Mouse (Mus musculus): ENCODE measurements around the gene Tiam1. TPM values are rescaled to one million over a fixed set of nuclear protein-coding genes. Genes with fewer than 3 reads are reported as not detected.

Gene Tiam1
- total and polyA plus RNA-seq, 3 experiments, result 1.8 to 5.3 (median 2.9) TPM

DNA sequence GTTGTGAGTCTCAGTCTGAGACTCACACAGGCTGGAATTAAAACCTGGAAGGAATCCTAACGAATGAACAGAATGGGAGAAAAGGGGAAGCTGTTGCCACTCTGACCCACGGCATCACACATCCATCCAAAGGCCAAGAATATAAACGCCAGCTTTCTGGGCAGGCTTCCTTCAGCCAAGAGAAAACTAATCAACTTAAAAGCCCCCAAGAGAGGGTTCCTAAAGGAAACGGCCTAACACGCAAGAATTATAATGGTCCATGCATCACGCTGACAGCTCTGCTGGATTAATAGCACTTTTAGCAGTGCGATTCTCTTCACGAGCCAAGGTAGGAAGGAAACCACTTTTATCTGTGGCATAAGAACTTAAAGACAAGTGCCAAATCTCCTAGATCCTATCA, 242.9 kb downstream of the Tiam1 start:
- H3K9me3 ChIP-seq (replicated peaks), result peaks cover 49% of the 10 kb centered on the region
- peaks cover 2% of the 10 kb centered on the region for H3K36me3 ChIP-seq (replicated peaks)
- no peaks in the 10 kb centered on the region for H3K27me3 ChIP-seq (ENCODE audit: insufficient read depth, low read length)
- H3K4me1 ChIP-seq (ENCODE audit: insufficient read depth, low read depth, low read length), result no peaks in the 10 kb centered on the region
- DNase-seq (ENCODE audit: low spot score) (no peak), ATAC-seq (ENCODE audit: extremely low read depth, insufficient number of reproducible peaks, low FRiP score, poor library complexity, severe bottlenecking) (no peak)
- no peak overlapping the region for H3K4me3 ChIP-seq (ENCODE audit: low read depth, low read length)
- no peak for TF ChIP-seq GATA2 (IDR thresholded peaks at IDR 0.05; ENCODE audit: borderline replicate concordance, low read depth, low read length)
- no peak for TF ChIP-seq GATA1 (IDR thresholded peaks at IDR 0.05; ENCODE audit: borderline replicate concordance, low read length)
- no peak for TF ChIP-seq CTCF (IDR thresholded peaks at IDR 0.05; ENCODE audit: low read depth, low read length)
- no peak for TF ChIP-seq POLR2AphosphoS5 (IDR thresholded peaks at IDR 0.05; ENCODE audit: insufficient replicate concordance, low read depth, low read length)
- no peak for TF ChIP-seq TAL1 (conservative IDR thresholded peaks at IDR 0.05; ENCODE audit: low read depth, low read length)

DNA sequence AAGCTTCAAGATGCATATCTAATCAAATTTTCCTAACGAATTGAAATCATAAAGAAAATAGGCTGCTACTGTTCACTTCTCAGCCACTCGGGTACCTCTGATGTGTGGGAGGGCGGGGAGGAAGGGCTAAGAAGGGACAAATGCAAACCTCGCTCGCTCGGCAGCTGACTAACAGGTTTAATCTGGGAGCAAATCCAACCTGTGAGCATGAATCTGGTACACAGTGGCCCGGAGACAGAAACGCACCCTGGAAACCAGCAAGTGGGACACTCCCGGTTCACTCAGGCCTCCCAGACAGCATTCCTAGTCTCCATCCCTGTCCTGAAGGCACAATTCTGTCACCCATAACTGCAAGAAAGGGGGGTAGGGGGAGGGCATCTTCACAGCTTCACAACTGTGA, 244.4 kb downstream of the Tiam1 start:
- peaks cover 2% of the 10 kb centered on the region for H3K36me3 ChIP-seq (replicated peaks)
- no peak overlapping the region for H3K4me3 ChIP-seq (ENCODE audit: low read depth, low read length)
- H3K4me1 ChIP-seq (ENCODE audit: insufficient read depth, low read depth, low read length), result no peaks in the 10 kb centered on the region
- H3K9me3 ChIP-seq (replicated peaks), result peaks cover 56% of the 10 kb centered on the region
- no peak for DNase-seq (ENCODE audit: low spot score)
- H3K27me3 ChIP-seq (ENCODE audit: insufficient read depth, low read length), result no peaks in the 10 kb centered on the region
- TF ChIP-seq CTCF (IDR thresholded peaks at IDR 0.05; ENCODE audit: low read depth, low read length), result no peak
- TF ChIP-seq TAL1 (conservative IDR thresholded peaks at IDR 0.05; ENCODE audit: low read depth, low read length), result no peak
- no peak for ATAC-seq (ENCODE audit: extremely low read depth, insufficient number of reproducible peaks, low FRiP score, poor library complexity, severe bottlenecking)

DNA sequence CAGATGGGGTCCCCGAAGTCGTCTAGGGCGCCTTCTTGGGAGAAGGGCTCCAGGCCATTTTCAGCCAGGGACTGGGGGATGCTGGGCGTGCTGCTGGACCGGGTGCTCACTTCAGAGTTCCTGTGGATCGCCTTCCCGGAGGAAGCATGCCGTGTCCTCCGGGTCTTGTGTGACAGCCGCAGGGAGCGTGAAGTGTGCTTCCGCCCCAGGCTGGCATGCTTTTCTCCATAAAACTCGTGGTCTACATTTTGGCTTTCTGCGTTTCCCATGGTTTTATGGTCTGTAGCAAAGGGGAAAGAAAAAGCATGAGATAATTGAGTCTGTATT, 245.3 kb downstream of the Tiam1 start:
- Histone ChIP-seq H3K36me3 (replicated peaks) (peaks cover 2% of the 10 kb centered on the region), H3K27me3 (ENCODE audit: insufficient read depth, low read length) (no peaks in the 10 kb centered on the region), H3K9me3 (replicated peaks) (peaks cover 59% of the 10 kb centered on the region), H3K4me3 (ENCODE audit: low read depth, low read length) (no peak overlapping the region; the same call in 1 of the 2 replicates), H3K4me1 (ENCODE audit: insufficient read depth, low read depth, low read length) (no peaks in the 10 kb centered on the region)
- TF ChIP-seq TAL1 (conservative IDR thresholded peaks at IDR 0.05; ENCODE audit: low read depth, low read length), result no peak
- no peak for TF ChIP-seq GATA1 (IDR thresholded peaks at IDR 0.05; ENCODE audit: borderline replicate concordance, low read length)
- ATAC-seq (ENCODE audit: extremely low read depth, insufficient number of reproducible peaks, low FRiP score, poor library complexity, severe bottlenecking) (no peak), DNase-seq (ENCODE audit: low spot score) (no peak)

DNA sequence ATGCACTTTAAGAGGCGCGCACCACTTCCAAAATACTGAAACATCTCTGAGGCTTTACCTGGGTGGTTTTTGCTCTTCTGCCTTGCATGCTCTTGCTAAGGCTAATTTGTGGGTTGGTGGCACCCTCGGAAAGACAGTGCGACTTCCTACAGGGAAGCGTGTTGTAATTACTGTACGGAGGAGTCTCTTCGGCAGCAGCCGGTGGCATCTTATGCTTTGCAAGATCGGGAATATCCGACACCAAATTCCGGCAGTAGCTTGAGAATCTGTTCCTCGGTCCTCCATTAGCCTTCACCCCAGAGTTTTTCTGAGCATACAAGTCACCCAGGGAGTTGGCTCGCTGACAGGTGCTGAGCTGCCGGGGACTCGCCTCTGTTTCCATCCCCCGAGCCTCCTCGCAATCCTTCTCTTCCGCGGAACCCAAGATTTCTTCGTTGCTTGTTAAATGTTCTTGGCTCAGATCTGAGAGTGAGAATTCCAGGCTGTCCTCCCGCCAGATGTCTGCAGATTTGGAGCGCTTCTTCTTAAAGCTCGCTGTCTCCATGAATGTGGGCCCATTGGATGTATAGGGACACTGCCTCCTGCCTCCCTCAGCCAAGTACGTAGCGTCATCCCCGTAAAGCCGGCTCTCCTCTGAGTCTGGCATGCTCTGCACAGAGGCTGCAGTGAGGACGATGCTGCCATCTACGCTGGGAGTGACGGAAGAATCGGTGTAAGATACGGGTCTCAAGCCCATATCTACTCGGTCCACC, 245.8 kb downstream of the Tiam1 start:
- peaks cover 56% of the 10 kb centered on the region for H3K9me3 ChIP-seq (replicated peaks)
- no peaks in the 10 kb centered on the region for H3K27me3 ChIP-seq (ENCODE audit: insufficient read depth, low read length)
- H3K4me3 ChIP-seq (ENCODE audit: low read depth, low read length), result no peak overlapping the region; the same call in 1 of the 2 replicates
- H3K36me3 ChIP-seq (replicated peaks), result peaks cover 2% of the 10 kb centered on the region
- TF ChIP-seq CTCF (IDR thresholded peaks at IDR 0.05; ENCODE audit: low read depth, low read length), result no peak
- no peak for TF ChIP-seq GATA1 (IDR thresholded peaks at IDR 0.05; ENCODE audit: borderline replicate concordance, low read length)
- no peak for TF ChIP-seq TAL1 (conservative IDR thresholded peaks at IDR 0.05; ENCODE audit: low read depth, low read length)
- TF ChIP-seq GATA2 (IDR thresholded peaks at IDR 0.05; ENCODE audit: borderline replicate concordance, low read depth, low read length), result no peak
- no peak for TF ChIP-seq POLR2AphosphoS5 (IDR thresholded peaks at IDR 0.05; ENCODE audit: insufficient replicate concordance, low read depth, low read length)
- H3K4me1 ChIP-seq (ENCODE audit: insufficient read depth, low read depth, low read length), result no peaks in the 10 kb centered on the region
- no peak for ATAC-seq (ENCODE audit: extremely low read depth, insufficient number of reproducible peaks, low FRiP score, poor library complexity, severe bottlenecking)
- DNase-seq (ENCODE audit: low spot score), result no peak

DNA sequence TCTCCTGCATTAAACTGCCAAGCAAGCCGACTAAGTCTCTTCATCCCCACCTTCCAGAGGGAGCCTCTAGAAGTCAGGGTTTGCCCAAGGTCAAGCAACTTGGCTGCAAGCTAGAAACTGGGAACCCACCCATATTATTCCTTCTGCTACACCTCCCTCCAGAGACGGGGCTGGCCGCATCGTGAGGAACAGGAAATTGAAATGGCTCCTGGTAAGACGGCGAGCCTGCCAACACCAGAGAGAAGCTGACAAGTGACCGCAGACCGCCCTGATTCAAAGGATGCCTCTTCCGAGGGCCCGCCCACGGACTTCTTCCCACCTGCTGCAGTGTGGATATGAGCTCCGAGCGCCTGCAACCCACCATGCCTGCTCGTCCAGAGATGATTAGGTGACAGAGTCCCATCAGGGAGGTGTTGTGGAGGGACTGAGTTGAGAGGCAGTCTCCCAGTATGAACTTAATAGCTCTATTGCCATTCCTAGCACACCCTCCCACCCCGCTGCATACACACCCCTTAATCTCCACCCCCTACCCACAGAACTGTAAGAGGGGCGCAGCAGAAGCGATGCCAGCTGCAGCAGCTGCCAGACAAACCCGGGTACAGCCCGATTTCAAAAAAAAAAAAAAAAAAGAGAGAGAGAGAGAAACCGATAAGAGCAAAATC, 246.6 kb downstream of the Tiam1 start:
- peaks cover 52% of the 10 kb centered on the region for H3K9me3 ChIP-seq (replicated peaks)
- H3K36me3 ChIP-seq (replicated peaks), result peaks cover 2% of the 10 kb centered on the region
- no peak overlapping the region for H3K4me3 ChIP-seq (ENCODE audit: low read depth, low read length)
- ATAC-seq (ENCODE audit: extremely low read depth, insufficient number of reproducible peaks, low FRiP score, poor library complexity, severe bottlenecking) (no peak), DNase-seq (ENCODE audit: low spot score) (no peak)
- TF ChIP-seq GATA2 (IDR thresholded peaks at IDR 0.05; ENCODE audit: borderline replicate concordance, low read depth, low read length), result no peak
- no peak for TF ChIP-seq POLR2AphosphoS5 (IDR thresholded peaks at IDR 0.05; ENCODE audit: insufficient replicate concordance, low read depth, low read length)
- TF ChIP-seq CTCF (IDR thresholded peaks at IDR 0.05; ENCODE audit: low read depth, low read length), result no peak
- TF ChIP-seq TAL1 (conservative IDR thresholded peaks at IDR 0.05; ENCODE audit: low read depth, low read length), result no peak
- no peak for TF ChIP-seq GATA1 (IDR thresholded peaks at IDR 0.05; ENCODE audit: borderline replicate concordance, low read length)
- no peaks in the 10 kb centered on the region for H3K4me1 ChIP-seq (ENCODE audit: insufficient read depth, low read depth, low read length)
- no peaks in the 10 kb centered on the region for H3K27me3 ChIP-seq (ENCODE audit: insufficient read depth, low read length)

DNA sequence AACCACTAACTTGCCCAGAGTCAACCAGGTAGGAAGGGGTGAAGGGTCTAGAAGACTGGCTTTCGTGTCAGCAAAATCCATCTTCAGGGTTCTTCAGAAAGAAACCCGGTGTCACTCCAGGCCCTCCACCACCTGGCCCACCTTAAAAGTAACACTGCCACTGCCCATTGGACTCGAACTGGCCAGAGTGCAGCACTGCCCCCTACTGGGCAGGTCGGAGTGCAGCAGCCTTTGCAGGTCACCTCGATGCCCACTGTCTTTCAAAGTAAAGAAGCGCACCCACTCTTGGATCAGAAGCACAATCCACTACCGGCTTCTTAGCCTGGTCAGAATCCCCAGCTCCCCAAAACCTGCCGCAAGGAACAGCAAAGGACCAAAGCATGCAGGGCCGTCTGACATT, 247.2 kb downstream of the Tiam1 start:
- H3K36me3 ChIP-seq (replicated peaks), result peaks cover 2% of the 10 kb centered on the region
- H3K27me3 ChIP-seq (ENCODE audit: insufficient read depth, low read length), result no peaks in the 10 kb centered on the region
- no peak for DNase-seq (ENCODE audit: low spot score)
- peaks cover 50% of the 10 kb centered on the region for H3K9me3 ChIP-seq (replicated peaks)
- TF ChIP-seq CTCF (IDR thresholded peaks at IDR 0.05; ENCODE audit: low read depth, low read length) (peak; percentile 46; the same call in 1 of the 2 replicates), TAL1 (conservative IDR thresholded peaks at IDR 0.05; ENCODE audit: low read depth, low read length) (no peak), POLR2AphosphoS5 (IDR thresholded peaks at IDR 0.05; ENCODE audit: insufficient replicate concordance, low read depth, low read length) (no peak)
- H3K4me1 ChIP-seq (ENCODE audit: insufficient read depth, low read depth, low read length), result no peaks in the 10 kb centered on the region
- H3K4me3 ChIP-seq (ENCODE audit: low read depth, low read length), result no peak overlapping the region
- ATAC-seq (ENCODE audit: extremely low read depth, insufficient number of reproducible peaks, low FRiP score, poor library complexity, severe bottlenecking), result no peak
